Comparison of ENCODE assay signal across 23 mouse cellular contexts in genomic region chr12:69853387-69853786, GRCm38 (mm10). TPM values are rescaled to one million over a fixed set of nuclear protein-coding genes. Genes with fewer than 3 reads are reported as not detected.
A peak's percentile ranks its signal among the peaks of the same experiment; 100 is the strongest.
DNase-seq lines count a peak whose midpoint lies in the region; ATAC-seq and TF ChIP-seq lines count a peak whose summit lies in the region.
"Had no signal": no experiment of that assay in that cellular context is flagged by ENCODE, and none has a peak within 500 bp of the region (broad histone marks: within the 10 kb centered on the region; RNA-seq: fewer than 3 reads in every experiment).

No protein-coding gene starts in this region.

- ATAC-seq in CD4-positive, CD25-positive, alpha-beta regulatory T cell, adult 4 months, result peak; percentile 69
- ATAC-seq in common myeloid progenitor, adult 5-6 weeks (replicated peaks; ENCODE audit: low read depth, poor library complexity, severe bottlenecking), result peak; percentile 54
- ATAC-seq in megakaryocyte-erythroid progenitor cell, adult 5-6 weeks (replicated peaks; ENCODE audit: low FRiP score, low TSS enrichment, poor library complexity, severe bottlenecking), result peak; percentile 50; the same call in 1 of the 2 replicates
- ATAC-seq: forebrain, postnatal 0 days; intestine, embryonic 16.5 days; liver, embryonic 12.5 days; midbrain, embryonic 13.5 days had no signal

- no peak for DNase-seq in layer of hippocampus, adult 2 months (ENCODE audit: low spot score in 2 of 2)
- no peak for DNase-seq in layer of hippocampus, postnatal 25 days (ENCODE audit: extremely low spot score in 1 of 2, low spot score in 1 of 2)
- no peak for DNase-seq in thymus, adult 18-20 months
- DNase-seq in urinary bladder, postnatal 25 days (ENCODE audit: low spot score), result no peak
- DNase-seq in cerebellum, adult 18-20 months, result no peak
- DNase-seq: cerebellum, postnatal 10 days; forebrain, postnatal 0 days; gastrocnemius, postnatal 36 days; heart, postnatal 4 days; kidney, adult 9 months; kidney, postnatal 14 days; layer of hippocampus, postnatal 36 days; lung, adult 18-20 months; thymus, postnatal 36 days had no signal

- no peak for TF ChIP-seq CTCF in layer of hippocampus, adult 2 months (conservative IDR thresholded peaks at IDR 0.05)

- no peak overlapping the region for H3K4me3 ChIP-seq in layer of hippocampus, adult 2 months
- H3K4me3 ChIP-seq: embryonic facial prominence, embryonic 12.5 days; hindbrain, embryonic 15.5 days; limb, embryonic 13.5 days; liver, embryonic 12.5 days; midbrain, embryonic 13.5 days had no signal

- H3K27ac ChIP-seq in layer of hippocampus, adult 2 months, result 0 out of 2 replicates have a peak overlapping the region, but pooled peaks have one; percentile 5
- H3K27ac ChIP-seq: embryonic facial prominence, embryonic 12.5 days; hindbrain, embryonic 15.5 days; limb, embryonic 13.5 days; liver, embryonic 12.5 days; midbrain, embryonic 13.5 days had no signal

RNA-seq across cellular contexts. Expression of gene Atl1, which starts 39.0 kb away (rescaled TPM):
- 100 to 1,000 TPM; 195 TPM for total RNA-seq in layer of hippocampus, adult 2 months (2021)
- total RNA-seq in layer of hippocampus, postnatal 25 days (2021), result 100 to 1,000 TPM; 201 to 202 TPM
- 1 to 10 TPM in 1 of 2 experiments, under 1 TPM in 1; 0.31 to 1.2 TPM for polyA plus RNA-seq in CD4-positive, CD25-positive, alpha-beta regulatory T cell, adult 4 months (2017; shearing (Covaris generic))
- 1.6 TPM in 2 replicates for total RNA-seq in common myeloid progenitor, adult 5-6 weeks (2017)
- total RNA-seq in megakaryocyte-erythroid progenitor cell, adult 5-6 weeks (2014; fragmentation: Nextera tagmentation), result 2.8 and 3.4 TPM in 2 replicates
- total RNA-seq in megakaryocyte-erythroid progenitor cell, adult 5-6 weeks (2017), result 3.1 and 6.5 TPM in 2 replicates

RNA-seq across cellular contexts. Expression of gene Map4k5, which starts 39.6 kb away (rescaled TPM):
- total RNA-seq in layer of hippocampus, adult 2 months (2021), result 10 to 100 TPM; 44.2 to 47.7 TPM
- 10 to 100 TPM; 44.4 to 51.4 TPM for total RNA-seq in layer of hippocampus, postnatal 25 days (2021)
- 1 to 10 TPM; 3.1 to 4.6 TPM for polyA plus RNA-seq in CD4-positive, CD25-positive, alpha-beta regulatory T cell, adult 4 months (2017; shearing (Covaris generic))
- total RNA-seq in common myeloid progenitor, adult 5-6 weeks (2017), result 26.6 and 57.0 TPM in 2 replicates
- 24.2 and 33.9 TPM in 2 replicates for total RNA-seq in megakaryocyte-erythroid progenitor cell, adult 5-6 weeks (2014; fragmentation: Nextera tagmentation)
- 25.0 and 29.2 TPM in 2 replicates for total RNA-seq in megakaryocyte-erythroid progenitor cell, adult 5-6 weeks (2017)

Comparison
In these comparisons a context has a peak if more than half of its experiments do, and no peak if none do; other contexts are left out.
1. RNA of gene Atl1, which starts 39.0 kb away (total RNA-seq): 201 to 202 TPM in layer of hippocampus, postnatal 25 days and 195 TPM in layer of hippocampus, adult 2 months; 2.8 to 6.5 TPM in megakaryocyte-erythroid progenitor cell, adult 5-6 weeks and 1.6 TPM in common myeloid progenitor, adult 5-6 weeks; every median in the first group is over 10 times any median in the second.
2. Peak in every context shown above with its lines, with median percentiles within 50 percentile points of each other: ATAC-seq.